In the genomic region with DNA sequence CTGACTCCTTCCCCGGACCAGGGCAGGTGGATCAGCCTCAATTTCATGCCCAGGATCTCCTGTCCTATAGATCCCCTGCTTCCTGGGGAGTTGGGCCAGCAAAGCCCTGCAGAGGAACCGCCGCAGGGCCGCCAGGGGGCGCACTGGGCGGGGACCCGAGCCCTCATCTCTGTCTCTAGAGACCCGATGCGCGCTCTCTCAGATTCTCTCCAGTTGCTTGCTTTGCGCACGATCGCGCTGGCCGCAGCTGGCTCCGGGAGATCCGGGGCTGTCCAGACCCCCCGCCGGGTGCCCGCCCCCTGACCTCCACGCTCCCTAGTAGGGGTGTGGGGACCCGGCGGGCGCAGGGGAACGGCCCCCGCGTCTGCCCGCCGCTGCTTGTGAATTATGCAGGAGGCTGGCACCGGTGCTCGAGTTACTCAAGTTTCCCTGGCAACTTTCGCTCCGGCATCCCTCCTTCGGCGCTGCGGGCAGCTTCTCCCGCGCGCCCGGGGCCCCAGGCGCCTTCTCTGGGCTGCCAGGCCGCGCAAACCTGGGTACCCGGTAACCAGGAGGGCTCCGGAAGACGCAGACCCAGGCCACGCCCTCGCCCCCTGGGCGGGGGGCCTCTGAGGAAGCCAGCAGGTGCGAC, we compare ENCODE assay signal across 8 mouse cellular contexts. TPM values are rescaled to one million over a fixed set of nuclear protein-coding genes. Genes with fewer than 3 reads are reported as not detected.
DNase-seq lines count a peak whose midpoint lies in the region; ATAC-seq lines count a peak whose summit lies in the region.

No protein-coding gene starts in this region.

- H3K4me1 ChIP-seq in intestine, embryonic 14.5 days (replicated peaks; ENCODE audit: control insufficient read depth, insufficient read depth, low read length): peaks cover 8% of the 10 kb centered on the region; the same call in 1 of the 2 replicates
- peaks cover 22% of the 10 kb centered on the region for H3K4me1 ChIP-seq in midbrain, embryonic 10.5 days

- no peaks in the 10 kb centered on the region for H3K9me3 ChIP-seq in intestine, embryonic 14.5 days (ENCODE audit: control insufficient read depth, low read length)
- H3K9me3 ChIP-seq in midbrain, embryonic 10.5 days (replicated peaks): no peaks in the 10 kb centered on the region

- peak overlapping the region; percentile 35 for H3K4me3 ChIP-seq in intestine, embryonic 14.5 days (ENCODE audit: low read depth, low read length)
- peak overlapping the region; percentile 73 for H3K4me3 ChIP-seq in midbrain, embryonic 10.5 days

- DNase-seq in T-cell, adult 2 months (ENCODE audit: low spot score): peak; percentile 7
- peak; percentile 77 to 78 for DNase-seq in cerebellum, postnatal 10 days
- DNase-seq in frontal cortex, postnatal 14 days (ENCODE audit: low spot score in 2 of 2): peak; percentile 52 to 63
- DNase-seq in intestine, embryonic 14.5 days (ENCODE audit: low spot score): peak; percentile 86
- peak; percentile 32 to 47 for DNase-seq in left cerebral cortex, postnatal 36 days (ENCODE audit: low spot score in 2 of 2)
- DNase-seq in midbrain, embryonic 10.5 days (ENCODE audit: low spot score): peak; percentile 84
- peak; percentile 2 for DNase-seq in skeletal muscle tissue, adult 2 months (ENCODE audit: low read depth, low spot score)
- no peak for DNase-seq in MN1 (ENCODE audit: low spot score)

- H3K27me3 ChIP-seq in intestine, embryonic 14.5 days (replicated peaks; ENCODE audit: control insufficient read depth, insufficient read depth, low read length): peaks cover 62% of the 10 kb centered on the region
- H3K27me3 ChIP-seq in midbrain, embryonic 10.5 days (ENCODE audit: low read depth, poor library complexity, severe bottlenecking): peaks cover 80% of the 10 kb centered on the region

- peak; percentile 76 for ATAC-seq in intestine, embryonic 14.5 days (replicated peaks; ENCODE audit: low FRiP score, low TSS enrichment, low read depth)

- no peak overlapping the region for H3K27ac ChIP-seq in intestine, embryonic 14.5 days (ENCODE audit: low read depth)
- peak overlapping the region; percentile 73 for H3K27ac ChIP-seq in midbrain, embryonic 10.5 days (replicated peaks)

- peak overlapping the region; percentile 75 for H3K4me2 ChIP-seq in intestine, embryonic 14.5 days (ENCODE audit: low read length)

- WGBS in intestine, embryonic 14.5 days: under 1% methylated on average over 50 of the region's 50 CpGs
- WGBS in midbrain, embryonic 10.5 days: under 1% methylated on average over 50 of the region's 50 CpGs

- no peaks in the 10 kb centered on the region for H3K36me3 ChIP-seq in intestine, embryonic 14.5 days (ENCODE audit: control insufficient read depth, insufficient read depth, low read length)
- H3K36me3 ChIP-seq in midbrain, embryonic 10.5 days: no peaks in the 10 kb centered on the region

- intact Hi-C loops in left cerebral cortex, postnatal 36 days (cut with DNase I): loop anchor here (2.0 kb wide), 1 partner anchor 92 kb away; no protein-coding TSS in a partner anchor

- H3K9ac ChIP-seq in intestine, embryonic 14.5 days (ENCODE audit: low read length): peak overlapping the region; percentile 17; the same call in 1 of the 2 replicates

RNA-seq across cellular contexts. Expression of a gene that starts 22.9 kb away (rescaled TPM):
- polyA plus RNA-seq in intestine, embryonic 14.5 days (2014; fragmentation: Nextera tagmentation; extraction: Ambion mirVana): 0.78 and 1.7 TPM in 2 replicates
- total RNA-seq in left cerebral cortex, postnatal 36 days (2021): 100 to 1,000 TPM; 133 to 174 TPM
- polyA plus RNA-seq in midbrain, embryonic 10.5 days (2016; fragmentation: Nextera tagmentation; extraction: Ambion mirVana): 0.91 and 1.5 TPM in 2 replicates
